Mouse (Mus musculus) stomach, embryonic 14.5 days (tissue): Measurements from ENCODE around the gene Shmt2. TPM values are rescaled to one million over a fixed set of nuclear protein-coding genes. Genes with fewer than 3 reads are reported as not detected.

Experiments
- ATAC-seq: fragments of 200-750 bp; cut with Nextera tagmentation; 2 replicates; pipeline ENCODE4 v1.8.0; 2017; ENCODE audit warnings: low read depth, moderate TSS enrichment; ENCODE audit not compliant: insufficient number of reproducible peaks, insufficient read depth, low FRiP score
- H3K27ac ChIP-seq: fragments of 300-500 bp; sonication (generic); 2 replicates; pipeline ENCODE4 v1.5.1; 2014; ENCODE audit warnings: mild to moderate bottlenecking, low read length, moderate library complexity, mixed read lengths
- H3K27me3 ChIP-seq: fragments of 300-500 bp; sonication (generic); 2 replicates; pipeline ENCODE4 v1.6.1; 2014; ENCODE audit warnings: low read length, control low read depth, mixed read lengths; ENCODE audit not compliant: control insufficient read depth, insufficient read depth
- H3K36me3 ChIP-seq: fragments of 300-500 bp; sonication (generic); 2 replicates; pipeline ENCODE4 v1.6.1; 2014; ENCODE audit warnings: mild to moderate bottlenecking, control low read depth, low read length, moderate library complexity, mixed read lengths; ENCODE audit not compliant: control insufficient read depth, insufficient read depth
- H3K4me1 ChIP-seq: fragments of 300-500 bp; sonication (generic); 2 replicates; pipeline ENCODE4 v1.6.1; 2014; ENCODE audit warnings: low read length, control low read depth, mixed read lengths; ENCODE audit not compliant: control insufficient read depth, insufficient read depth
- H3K4me2 ChIP-seq: fragments of 300-500 bp; sonication (generic); replicated peaks from 2 replicates; pipeline ENCODE4 v1.6.1; 2014; ENCODE audit warnings: low read depth, low read length, control low read depth
- H3K4me3 ChIP-seq: fragments of 300-500 bp; sonication (generic); 2 replicates; pipeline ENCODE4 v1.5.1; 2014; ENCODE audit warnings: low read depth, low read length, control low read depth
- H3K9ac ChIP-seq: fragments of 300-500 bp; sonication (generic); replicated peaks from 2 replicates; pipeline ENCODE4 v1.6.1; 2014; ENCODE audit warnings: low read depth, mild to moderate bottlenecking, control low read depth, low read length, moderate library complexity, mixed read lengths
- H3K9me3 ChIP-seq: fragments of 300-500 bp; sonication (generic); 2 replicates; pipeline ENCODE4 v1.6.1; 2016; ENCODE audit warnings: low read depth, low read length, control low read depth; ENCODE audit not compliant: control insufficient read depth
- WGBS: fragments of 180-500 bp; shearing (Covaris S2); extraction: QIAGEN DNeasy Blood & Tissue Kit; methylation state at CpG from one replicate; pipeline ENCODE4 v1.1.7; 2014; 5-methylcytosine and 5-hydroxymethylcytosine counted together
- polyA plus RNA-seq: library from polyadenylated mRNA; unstranded; fragments of >200 nt; fragmentation: Nextera tagmentation; extraction: Ambion mirVana; gene quantifications from 2 replicates; pipeline ENCODE4 v1.2.1, GENCODE M21; 2014

Gene Shmt2
- polyA plus RNA-seq, 1 experiment from 2014 or later, result 107 TPM

GRCm38 (mm10) chr10:127500042-127500441 is 22.2 kb downstream of the Shmt2 start:
- Histone ChIP-seq H3K9me3 (no peaks in the 10 kb centered on the region), H3K4me2 (no peak overlapping the region), H3K4me1 (no peaks in the 10 kb centered on the region), H3K36me3 (peaks cover 46% of the 10 kb centered on the region), H3K9ac (no peak overlapping the region), H3K27me3 (no peaks in the 10 kb centered on the region), H3K4me3 (no peak overlapping the region), H3K27ac (no peak overlapping the region)
- ATAC-seq, result no peak
- WGBS, result 78% methylated on average over 4 of the region's 4 CpGs

- peaks cover 50% of the 10 kb centered on the region for H3K36me3 ChIP-seq
- H3K27ac ChIP-seq, result no peak overlapping the region
- 76% methylated on average over 5 of the region's 5 CpGs for WGBS
- H3K4me2 ChIP-seq, result no peak overlapping the region
- no peak overlapping the region for H3K4me3 ChIP-seq
- H3K27me3 ChIP-seq, result no peaks in the 10 kb centered on the region
- no peaks in the 10 kb centered on the region for H3K9me3 ChIP-seq
- ATAC-seq, result no peak
- no peaks in the 10 kb centered on the region for H3K4me1 ChIP-seq
- H3K9ac ChIP-seq, result no peak overlapping the region
These were observed 22.7 kb downstream of the Shmt2 start for GRCm38 (mm10) chr10:127499516-127499915.

- H3K9me3 ChIP-seq, result no peaks in the 10 kb centered on the region
- H3K36me3 ChIP-seq, result peaks cover 65% of the 10 kb centered on the region
- H3K27me3 ChIP-seq, result no peaks in the 10 kb centered on the region
- H3K9ac ChIP-seq, result no peak overlapping the region
- 92% methylated on average over 3 of the region's 3 CpGs for WGBS
- no peak for ATAC-seq
- H3K4me3 ChIP-seq, result no peak overlapping the region
- H3K4me1 ChIP-seq, result no peaks in the 10 kb centered on the region
- no peak overlapping the region for H3K27ac ChIP-seq
- H3K4me2 ChIP-seq, result no peak overlapping the region
These were observed 26.1 kb downstream of the Shmt2 start for GRCm38 (mm10) chr10:127496156-127496555.

- Histone ChIP-seq H3K4me3 (no peak overlapping the region), H3K9me3 (no peaks in the 10 kb centered on the region), H3K36me3 (peaks cover 61% of the 10 kb centered on the region), H3K27ac (no peak overlapping the region), H3K27me3 (no peaks in the 10 kb centered on the region), H3K9ac (no peak overlapping the region), H3K4me2 (no peak overlapping the region), H3K4me1 (no peaks in the 10 kb centered on the region)
- no peak for ATAC-seq
- WGBS, result 77% methylated on average over 3 of the region's 3 CpGs
These were observed 30.1 kb downstream of the Shmt2 start for GRCm38 (mm10) chr10:127492118-127492517.

- Histone ChIP-seq H3K4me3 (no peak overlapping the region), H3K9ac (no peak overlapping the region), H3K4me2 (no peak overlapping the region), H3K27me3 (no peaks in the 10 kb centered on the region), H3K36me3 (peaks cover 57% of the 10 kb centered on the region), H3K9me3 (no peaks in the 10 kb centered on the region), H3K27ac (no peak overlapping the region), H3K4me1 (no peaks in the 10 kb centered on the region)
- ATAC-seq, result no peak
- WGBS, result 83% methylated on average over 8 of the region's 8 CpGs
These were observed 31.1 kb downstream of the Shmt2 start for GRCm38 (mm10) chr10:127491128-127491512.

GRCm38 (mm10) chr10:127490160-127491127 is 31.8 kb downstream of the Shmt2 start:
- Histone ChIP-seq H3K9ac (no peak overlapping the region), H3K9me3 (no peaks in the 10 kb centered on the region), H3K4me1 (no peaks in the 10 kb centered on the region), H3K4me2 (no peak overlapping the region), H3K27me3 (no peaks in the 10 kb centered on the region), H3K36me3 (peaks cover 54% of the 10 kb centered on the region), H3K27ac (no peak overlapping the region), H3K4me3 (no peak overlapping the region)
- no peak for ATAC-seq
- WGBS, result 84% methylated on average over 18 of the region's 18 CpGs

- WGBS, result 92% methylated on average over 7 of the region's 7 CpGs
- ATAC-seq, result no peak
- Histone ChIP-seq H3K9ac (no peak overlapping the region), H3K9me3 (no peaks in the 10 kb centered on the region), H3K27me3 (no peaks in the 10 kb centered on the region), H3K4me3 (no peak overlapping the region), H3K4me2 (no peak overlapping the region), H3K27ac (no peak overlapping the region), H3K36me3 (peaks cover 63% of the 10 kb centered on the region), H3K4me1 (no peaks in the 10 kb centered on the region)
These were observed 33.4 kb downstream of the Shmt2 start for GRCm38 (mm10) chr10:127488856-127489255.

GRCm38 (mm10) chr10:127485235-127485634 is 37.0 kb downstream of the Shmt2 start:
- H3K9ac ChIP-seq, result no peak overlapping the region
- no peak overlapping the region for H3K4me3 ChIP-seq
- no peaks in the 10 kb centered on the region for H3K27me3 ChIP-seq
- no peak for ATAC-seq
- H3K9me3 ChIP-seq, result no peaks in the 10 kb centered on the region
- no peaks in the 10 kb centered on the region for H3K4me1 ChIP-seq
- WGBS, result 88% methylated on average over 10 of the region's 10 CpGs
- no peak overlapping the region for H3K27ac ChIP-seq
- H3K36me3 ChIP-seq, result peaks cover 44% of the 10 kb centered on the region
- no peak overlapping the region for H3K4me2 ChIP-seq
